Mouse (Mus musculus): Measurements from ENCODE around the gene Tppp3.

DNA sequence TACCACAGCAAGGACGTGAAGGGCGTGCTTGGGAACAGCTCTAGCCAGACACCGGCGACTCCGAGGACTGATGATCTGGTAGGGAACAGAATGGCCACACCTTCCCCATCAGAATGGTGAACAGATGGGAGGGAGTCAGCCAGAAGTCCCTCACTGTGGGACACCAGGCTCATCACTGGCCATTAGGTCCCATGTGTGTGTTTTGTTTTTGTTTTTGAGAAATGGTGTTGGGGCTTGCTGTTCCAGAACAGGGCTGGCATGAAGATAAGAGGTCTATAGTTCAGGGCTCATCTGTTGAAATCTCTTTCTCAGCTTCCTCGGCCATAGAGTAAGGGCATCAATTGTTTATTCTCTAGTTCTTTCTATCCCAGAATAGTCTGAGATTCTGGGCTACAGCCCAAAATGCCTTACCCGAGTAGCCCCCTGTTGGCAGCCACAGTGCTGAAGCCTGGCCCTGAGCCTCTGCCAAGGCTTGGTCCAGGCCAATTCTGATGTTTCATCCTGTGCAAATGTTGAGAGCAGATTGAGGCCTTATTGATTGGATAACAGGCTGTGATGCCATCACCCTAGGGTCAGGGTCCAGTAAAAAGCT lies 4.5 kb downstream of the Tppp3 start:
- TF ChIP-seq MYOG (IDR thresholded peaks at IDR 0.05; ENCODE audit: control insufficient read depth in 1 of 3, insufficient read depth in 1 of 3, insufficient read length in 2 of 3, low read depth in 2 of 3): no peak
- TF ChIP-seq MAX (IDR thresholded peaks at IDR 0.05; ENCODE audit: low read depth): no peak
- no peak for TF ChIP-seq POLR2A (IDR thresholded peaks at IDR 0.05; ENCODE audit: insufficient read length, low read depth)
- no peak for TF ChIP-seq TCF12 (IDR thresholded peaks at IDR 0.05; ENCODE audit: insufficient read depth, poor library complexity, severe bottlenecking)
- no peak for TF ChIP-seq SRF (IDR thresholded peaks at IDR 0.05; ENCODE audit: control insufficient read depth, insufficient read length, low read depth)
- no peak for TF ChIP-seq POLR2AphosphoS2 (IDR thresholded peaks at IDR 0.05; ENCODE audit: insufficient read length, low read depth)
- TF ChIP-seq USF1 (IDR thresholded peaks at IDR 0.05; ENCODE audit: low read depth): no peak
- no peak for TF ChIP-seq CEBPB (IDR thresholded peaks at IDR 0.05; ENCODE audit: insufficient read depth, poor library complexity, severe bottlenecking)
